Mouse (Mus musculus) liver, postnatal 0 days (tissue): ENCODE measurements around the gene Sptbn4.

Experiments
- CTCF ChIP-seq: sonication (generic); IDR thresholded peaks from 2 replicates; pipeline ENCODE4 v1.5.1; 2016; ENCODE audit warnings: antibody characterized with exemption, low read depth
- EP300 ChIP-seq: IDR thresholded peaks from 2 replicates; pipeline ENCODE4 v1.6.1; 2016; ENCODE audit warnings: antibody characterized with exemption, low read depth, mild to moderate bottlenecking

DNA sequence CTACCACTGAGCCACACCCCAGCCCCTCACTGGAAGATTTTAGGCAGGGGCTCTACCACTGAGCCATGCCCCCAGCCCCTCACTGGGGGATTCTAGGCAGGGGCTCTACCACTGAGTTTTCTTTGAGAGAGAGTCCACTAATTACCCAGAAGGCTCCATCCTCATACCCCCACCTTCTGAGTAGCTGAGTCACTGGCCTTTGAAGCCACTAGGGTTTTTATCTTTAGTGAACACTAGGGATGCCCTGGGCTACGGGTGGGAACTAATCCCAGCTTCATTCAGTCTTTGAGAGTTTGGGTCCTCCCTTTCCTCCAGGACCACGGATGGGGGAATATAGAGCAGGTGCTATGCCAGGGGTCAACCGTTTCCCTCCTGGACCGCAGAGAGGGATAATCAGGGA lies 11.1 kb upstream of the Sptbn4 start:
- TF ChIP-seq EP300 (no peak), CTCF (no peak)
